Mouse (Mus musculus) cortical plate, adult 2 months (tissue): ENCODE data around the gene Hspb8.

Experiments used
- CTCF ChIP-seq: fragments of 200-500 bp; IDR thresholded peaks from 2 replicates; pipeline ENCODE4 v1.5.1; 2011; ENCODE audit warnings: mild to moderate bottlenecking, control low read depth, low read length; ENCODE audit not compliant: insufficient read depth; ENCODE audit errors: extremely low read depth
- POLR2A ChIP-seq: fragments of 200-500 bp; IDR thresholded peaks from 2 replicates; pipeline ENCODE4 v1.6.1; 2011; ENCODE audit warnings: mild to moderate bottlenecking, low read length, control low read depth; ENCODE audit not compliant: insufficient read depth; ENCODE audit errors: extremely low read depth

GRCm38 (mm10) chr5:116457791-116458190, 35.1 kb upstream of the Hspb8 start:
- TF ChIP-seq POLR2A: no peak
- TF ChIP-seq CTCF: no peak
